Mouse (Mus musculus) macrophage (primary cell): ENCODE data around the gene 1700018B08Rik. TPM values are rescaled to one million over a fixed set of nuclear protein-coding genes. Genes with fewer than 3 reads are reported as not detected.

Experiments used
- H3K27ac ChIP-seq: fragments of 350-480 bp; formaldehyde crosslinking; 2 replicates; pipeline ENCODE4 v1.9.0; 2021
- H3K36me3 ChIP-seq: fragments of 350-480 bp; formaldehyde crosslinking; 2 replicates; pipeline ENCODE4 v1.9.0; 2021; ENCODE audit errors: inconsistent target
- H3K4me3 ChIP-seq: fragments of 350-480 bp; formaldehyde crosslinking; 2 replicates; pipeline ENCODE4 v1.9.0; 2021; ENCODE audit errors: inconsistent target
- H3K79me2 ChIP-seq: fragments of 350-480 bp; formaldehyde crosslinking; 2 replicates; pipeline ENCODE4 v1.9.0; 2021; ENCODE audit errors: inconsistent target
- WGBS: methylation state at CpG from one replicate; pipeline ENCODE4 v1.1.7; 2026; ENCODE audit warnings: inconsistent platforms; ENCODE audit not compliant: missing documents; 5-methylcytosine and 5-hydroxymethylcytosine counted together
- polyA plus RNA-seq: library from polyadenylated mRNA; stranded (reverse); fragments of 250-400 nt; gene quantifications from 3 replicates; pipeline ENCODE4 v1.2.4, GENCODE M21; 2018; ENCODE audit warnings: inconsistent platforms

The 1700018B08Rik gene
- polyA plus RNA-seq, 1 experiment from 2014 or later: not detected

- no peak overlapping the region for H3K4me3 ChIP-seq
- no peaks in the 10 kb centered on the region; the same call in 1 of the 2 replicates for H3K36me3 ChIP-seq
- no peaks in the 10 kb centered on the region for H3K79me2 ChIP-seq
- H3K27ac ChIP-seq: no peak overlapping the region
- 88% methylated on average over 8 of the region's 9 CpGs for WGBS
Measured at GRCm38 (mm10) chr8:121552506-121552905, 8.4 kb upstream of the 1700018B08Rik start.

GRCm38 (mm10) chr8:121551065-121551985 lies 7.2 kb upstream of the 1700018B08Rik start:
- WGBS: 93% methylated on average over 23 of the region's 24 CpGs
- no peak overlapping the region for H3K27ac ChIP-seq
- H3K79me2 ChIP-seq: no peaks in the 10 kb centered on the region
- no peak overlapping the region for H3K4me3 ChIP-seq
- H3K36me3 ChIP-seq: no peaks in the 10 kb centered on the region; the same call in 1 of the 2 replicates

- WGBS: 85% methylated on average over 5 of the region's 6 CpGs
- H3K79me2 ChIP-seq: no peaks in the 10 kb centered on the region
- H3K36me3 ChIP-seq: no peaks in the 10 kb centered on the region; the same call in 1 of the 2 replicates
- no peak overlapping the region for H3K27ac ChIP-seq
- no peak overlapping the region for H3K4me3 ChIP-seq
Measured at GRCm38 (mm10) chr8:121550056-121550455, 5.9 kb upstream of the 1700018B08Rik start.

GRCm38 (mm10) chr8:121547132-121547531 lies 3.0 kb upstream of the 1700018B08Rik start:
- 6% methylated on average over 6 of the region's 7 CpGs for WGBS
- Histone ChIP-seq H3K36me3 (no peaks in the 10 kb centered on the region; the same call in 1 of the 2 replicates), H3K79me2 (no peaks in the 10 kb centered on the region), H3K4me3 (no peak overlapping the region), H3K27ac (no peak overlapping the region)

GRCm38 (mm10) chr8:121544936-121545335 lies 816 bp upstream of the 1700018B08Rik start:
- no peak overlapping the region for H3K4me3 ChIP-seq
- no peaks in the 10 kb centered on the region for H3K36me3 ChIP-seq
- WGBS: 83% methylated on average over 11 of the region's 11 CpGs
- H3K27ac ChIP-seq: no peak overlapping the region
- H3K79me2 ChIP-seq: no peaks in the 10 kb centered on the region

- WGBS: 80% methylated on average over 13 of the region's 13 CpGs
- Histone ChIP-seq H3K4me3 (no peak overlapping the region), H3K36me3 (no peaks in the 10 kb centered on the region), H3K79me2 (no peaks in the 10 kb centered on the region), H3K27ac (no peak overlapping the region)
Measured at GRCm38 (mm10) chr8:121542901-121543300, 1.2 kb downstream of the 1700018B08Rik start.

GRCm38 (mm10) chr8:121541862-121542261 lies 2.3 kb downstream of the 1700018B08Rik start:
- Histone ChIP-seq H3K4me3 (no peak overlapping the region), H3K79me2 (no peaks in the 10 kb centered on the region), H3K27ac (no peak overlapping the region), H3K36me3 (no peaks in the 10 kb centered on the region)
- WGBS: 71% methylated on average over 19 of the region's 19 CpGs

GRCm38 (mm10) chr8:121532381-121532780 lies 11.7 kb downstream of the 1700018B08Rik start:
- Histone ChIP-seq H3K79me2 (no peaks in the 10 kb centered on the region), H3K27ac (no peak overlapping the region), H3K36me3 (no peaks in the 10 kb centered on the region), H3K4me3 (no peak overlapping the region)
- whole genome bisulfite sequencing: 66% methylated on average over 5 of the region's 5 CpGs

- WGBS: 79% methylated on average over 10 of the region's 10 CpGs
- H3K4me3 ChIP-seq: no peak overlapping the region
- no peaks in the 10 kb centered on the region for H3K79me2 ChIP-seq
- H3K27ac ChIP-seq: no peak overlapping the region
- H3K36me3 ChIP-seq: no peaks in the 10 kb centered on the region
Measured at GRCm38 (mm10) chr8:121530639-121531038, 13.5 kb downstream of the 1700018B08Rik start.

- WGBS: 91% methylated on average over 15 of the region's 15 CpGs
- Histone ChIP-seq H3K36me3 (no peaks in the 10 kb centered on the region), H3K4me3 (no peak overlapping the region), H3K79me2 (no peaks in the 10 kb centered on the region), H3K27ac (no peak overlapping the region)
Measured at GRCm38 (mm10) chr8:121528790-121529189, 15.3 kb downstream of the 1700018B08Rik start.

GRCm38 (mm10) chr8:121527751-121528150 lies 16.4 kb downstream of the 1700018B08Rik start:
- no peaks in the 10 kb centered on the region for H3K79me2 ChIP-seq
- 88% methylated on average over 9 of the region's 9 CpGs for WGBS

GRCm38 (mm10) chr8:121526811-121527550 lies 17.1 kb downstream of the 1700018B08Rik start:
- Histone ChIP-seq H3K27ac (no peak overlapping the region), H3K4me3 (no peak overlapping the region), H3K36me3 (no peaks in the 10 kb centered on the region), H3K79me2 (no peaks in the 10 kb centered on the region)
- WGBS: 75% methylated on average over 6 of the region's 6 CpGs

More at GRCm38 (mm10) chr8:121527751-121528150, 16.4 kb downstream of the 1700018B08Rik start:
- Histone ChIP-seq H3K36me3 (no peaks in the 10 kb centered on the region), H3K4me3 (no peak overlapping the region), H3K27ac (no peak overlapping the region)

- Histone ChIP-seq H3K36me3 (no peaks in the 10 kb centered on the region), H3K79me2 (no peaks in the 10 kb centered on the region), H3K4me3 (no peak overlapping the region), H3K27ac (no peak overlapping the region)
- WGBS: 53% methylated on average over 18 of the region's 18 CpGs
Measured at GRCm38 (mm10) chr8:121525111-121525818, 18.9 kb downstream of the 1700018B08Rik start.

- 5% methylated on average over 12 of the region's 12 CpGs for WGBS
- no peak overlapping the region for H3K4me3 ChIP-seq
- H3K79me2 ChIP-seq: no peaks in the 10 kb centered on the region
- no peak overlapping the region for H3K27ac ChIP-seq
- no peaks in the 10 kb centered on the region for H3K36me3 ChIP-seq
Measured at GRCm38 (mm10) chr8:121513429-121513828, 30.7 kb downstream of the 1700018B08Rik start.
